Mouse (Mus musculus) CD4-positive, CD25-positive, alpha-beta regulatory T cell (primary cell): ENCODE results near the gene Eif6. TPM values are rescaled to one million over a fixed set of nuclear protein-coding genes. Genes with fewer than 3 reads are reported as not detected.

Experiments
- polyA plus RNA-seq: library from polyadenylated mRNA; unstranded; fragments of 100-300 nt; shearing (Covaris generic); gene quantifications from one replicate; pipeline ENCODE4 v1.2.1, GENCODE M21; 2017

Eif6 gene
- polyA plus RNA-seq, result 210 TPM

GRCm38 (mm10) chr2:155826630-155827424 is at the start of gene Eif6:
Eif6 (minus strand) TSS chr2:155826925.

GRCm38 (mm10) chr2:155834732-155835131 is 8.0 kb upstream of the Eif6 start, which contains the start of gene Fam83c:
Fam83c (minus strand) TSS chr2:155834854.

GRCm38 (mm10) chr2:155819392-155819448 is 7.5 kb downstream of the Eif6 start, which contains the start of gene BC029722:
BC029722 (minus strand) TSS chr2:155819426.

GRCm38 (mm10) chr2:155774927-155775684 is 51.6 kb downstream of the Eif6 start, which contains the start of gene Mmp24:
Mmp24 (plus strand) TSS chr2:155775342.

Other genes starting within 250 kb of the Eif6 start
- gene Gss, start 234.1 kb downstream of the Eif6 start, polyA plus RNA-seq, result 11.5 TPM
- gene Myh7b, start 215.7 kb downstream of the Eif6 start, polyA plus RNA-seq, result 0.32 TPM
- gene Trpc4ap, start 134.5 kb downstream of the Eif6 start, polyA plus RNA-seq, result 388 TPM
- gene Edem2, start 97.5 kb downstream of the Eif6 start, polyA plus RNA-seq, result 82.9 TPM
- not detected for gene Gm17581, start 91.1 kb downstream of the Eif6 start, polyA plus RNA-seq
- gene Procr, start 75.8 kb downstream of the Eif6 start, polyA plus RNA-seq, result not detected
- not detected for gene Mmp24, start 51.6 kb downstream of the Eif6 start, polyA plus RNA-seq
- gene BC029722, start 7.5 kb downstream of the Eif6 start, polyA plus RNA-seq, result 50.2 TPM
- gene Fam83c, start 7.9 kb upstream of the Eif6 start, polyA plus RNA-seq, result not detected
- 40.2 TPM for gene Uqcc1, start 103.4 kb upstream of the Eif6 start, polyA plus RNA-seq
- not detected for gene Gm15557, start 113.8 kb upstream of the Eif6 start, polyA plus RNA-seq
- not detected for gene Gdf5, start 118.4 kb upstream of the Eif6 start, polyA plus RNA-seq
- gene Cep250, start 129.5 kb upstream of the Eif6 start, polyA plus RNA-seq, result 31.9 TPM
- 1.2 TPM for gene 6430550D23Rik, start 181.1 kb upstream of the Eif6 start, polyA plus RNA-seq
- 138 TPM for gene Ergic3, start 181.1 kb upstream of the Eif6 start, polyA plus RNA-seq
- gene Fer1l4, start 226.0 kb upstream of the Eif6 start, polyA plus RNA-seq, result not detected
- gene Spag4, start 238.2 kb upstream of the Eif6 start, polyA plus RNA-seq, result 0.89 TPM